Mouse (Mus musculus) ES-E14 (cell line): ENCODE results near the gene 9930021J03Rik. TPM values are rescaled to one million over a fixed set of nuclear protein-coding genes. Genes with fewer than 3 reads are reported as not detected.

Source experiments
- DNase-seq: peaks from one replicate; pipeline ENCODE4 v3.0.0-alpha.2; 2013; ENCODE audit warnings: low read depth, low spot score
- H3K27ac ChIP-seq: 2 replicates; pipeline ENCODE4 v1.5.1; 2012; ENCODE audit warnings: low read depth, mild to moderate bottlenecking, low read length, moderate library complexity, mixed read lengths; ENCODE audit not compliant: poor library complexity, insufficient read depth, severe bottlenecking
- H3K36me3 ChIP-seq: 2 replicates; pipeline ENCODE4 v1.6.1; 2012; ENCODE audit warnings: mild to moderate bottlenecking, low read length, moderate library complexity, mixed read lengths; ENCODE audit not compliant: control insufficient read depth, poor library complexity, insufficient read depth, severe bottlenecking
- H3K4me1 ChIP-seq, 2 experiments: fragments of 150-350 bp in 1 of 2; sonication (generic) in 1 of 2; 2 replicates each; pipeline ENCODE4 v1.6.1; 2012; ENCODE audit warnings: low read length in 2 of 2, mild to moderate bottlenecking in 1 of 2, mixed read lengths in 1 of 2; ENCODE audit not compliant: control insufficient read depth in 2 of 2, insufficient read depth in 2 of 2, poor library complexity in 1 of 2
- H3K4me3 ChIP-seq, 2 experiments: fragments of 150-350 bp in 1 of 2; sonication (generic) in 1 of 2; 2 replicates each; pipeline ENCODE4 v1.5.1; 2012; ENCODE audit warnings: low read length in 2 of 2, low read depth in 1 of 2, mild to moderate bottlenecking in 1 of 2, mixed read lengths in 1 of 2; ENCODE audit not compliant: insufficient read depth in 1 of 2, poor library complexity in 1 of 2, severe bottlenecking in 1 of 2
- H3K9ac ChIP-seq: 2 replicates; pipeline ENCODE4 v1.6.1; 2012; ENCODE audit warnings: low read depth, mild to moderate bottlenecking, low read length, mixed read lengths; ENCODE audit not compliant: poor library complexity, insufficient read depth, severe bottlenecking
- H3K9me3 ChIP-seq: fragments of 150-350 bp; sonication (generic); 2 replicates; pipeline ENCODE4 v1.6.1; 2012; ENCODE audit warnings: low read depth, mild to moderate bottlenecking, low read length; ENCODE audit not compliant: control insufficient read depth, insufficient read depth
- CHD2 ChIP-seq: IDR thresholded peaks from 2 replicates; pipeline ENCODE4 v1.6.1; 2014; ENCODE audit warnings: mild to moderate bottlenecking, low read depth, low read length, inconsistent platforms
- HCFC1 ChIP-seq: IDR thresholded peaks from 2 replicates; pipeline ENCODE4 v1.6.1; 2012; ENCODE audit warnings: low read length, inconsistent platforms, borderline replicate concordance; ENCODE audit not compliant: insufficient read depth
- MAFK ChIP-seq: IDR thresholded peaks from 2 replicates; pipeline ENCODE4 v1.6.1; 2014; ENCODE audit warnings: mild to moderate bottlenecking, low read depth, low read length, inconsistent platforms; ENCODE audit not compliant: insufficient read depth
- ZC3H11A ChIP-seq: IDR thresholded peaks from 2 replicates; pipeline ENCODE4 v1.6.1; 2012; ENCODE audit warnings: low read depth, mild to moderate bottlenecking, inconsistent platforms, low read length, borderline replicate concordance
- ZNF384 ChIP-seq: IDR thresholded peaks from 2 replicates; pipeline ENCODE4 v1.6.1; 2012; ENCODE audit warnings: low read depth, low read length, inconsistent platforms
- in situ Hi-C, 2 experiments: fragments of 600-800 bp; cut with MboI; formaldehyde crosslinking; loops; one replicate each; pipeline ENCODE4 v1.15.1; 2025; ENCODE audit warnings: low sequenced_read_pairs in 2 of 2, inconsistent platforms in 1 of 2; ENCODE audit not compliant: unreplicated experiment in 2 of 2
- total RNA-seq: library from RNA; depleted of rRNA; stranded (reverse); fragments of 300-350 nt; gene quantifications from 2 replicates; pipeline ENCODE4 v1.2.3, GENCODE M21; 2012

Gene 9930021J03Rik
- total RNA-seq, 1 experiment = 15.3 TPM

- no peak overlapping the region for H3K4me3 ChIP-seq
- in situ Hi-C loops = no loop called here
- no peak overlapping the region for H3K27ac ChIP-seq
- DNase-seq = no peak
- no peaks in the 10 kb centered on the region for H3K9me3 ChIP-seq
- no peak overlapping the region for H3K9ac ChIP-seq
- TF ChIP-seq HCFC1 (no peak), ZC3H11A (no peak), CHD2 (no peak), MAFK (no peak), ZNF384 (no peak)
- H3K36me3 ChIP-seq = no peaks in the 10 kb centered on the region
- peaks cover 4 to 10% of the 10 kb centered on the region in 2 experiments; a peak in 2 of 4 replicates for H3K4me1 ChIP-seq
These were observed 98.4 kb downstream of the 9930021J03Rik start for GRCm38 (mm10) chr19:29707314-29707898.

DNA sequence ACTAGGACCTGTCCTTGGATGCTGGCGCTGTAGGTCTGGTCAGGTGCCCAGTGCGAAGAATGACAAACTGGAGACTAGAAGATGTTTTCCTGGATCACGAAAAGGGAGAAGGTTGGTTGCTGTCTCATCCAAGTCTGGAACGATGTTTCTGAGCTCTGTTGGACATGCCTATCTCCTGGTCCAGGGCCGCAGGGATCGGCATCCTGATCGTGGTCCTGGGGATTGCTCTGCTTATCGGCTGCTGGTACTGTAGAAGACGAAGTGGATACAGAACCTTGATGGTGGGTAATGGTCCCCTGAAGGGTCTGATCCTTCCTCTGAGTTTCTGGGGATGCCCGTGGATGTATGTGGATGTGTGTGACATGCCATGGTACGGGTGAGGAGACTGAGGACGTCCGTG, 101.4 kb downstream of the 9930021J03Rik start:
- peaks cover 4 to 10% of the 10 kb centered on the region in 2 experiments; a peak in 2 of 4 replicates for H3K4me1 ChIP-seq
- no peak overlapping the region for H3K27ac ChIP-seq
- in situ Hi-C loops = no loop called here
- H3K9ac ChIP-seq = peak overlapping the region; percentile 45; the same call in 1 of the 2 replicates
- DNase-seq = no peak
- no peaks in the 10 kb centered on the region for H3K36me3 ChIP-seq
- peak overlapping the region; percentile 64 for H3K4me3 ChIP-seq
- TF ChIP-seq HCFC1 (peak; percentile 24; the same call in 1 of the 2 replicates), CHD2 (no peak), ZC3H11A (no peak), ZNF384 (no peak)
- H3K9me3 ChIP-seq = no peaks in the 10 kb centered on the region

DNA sequence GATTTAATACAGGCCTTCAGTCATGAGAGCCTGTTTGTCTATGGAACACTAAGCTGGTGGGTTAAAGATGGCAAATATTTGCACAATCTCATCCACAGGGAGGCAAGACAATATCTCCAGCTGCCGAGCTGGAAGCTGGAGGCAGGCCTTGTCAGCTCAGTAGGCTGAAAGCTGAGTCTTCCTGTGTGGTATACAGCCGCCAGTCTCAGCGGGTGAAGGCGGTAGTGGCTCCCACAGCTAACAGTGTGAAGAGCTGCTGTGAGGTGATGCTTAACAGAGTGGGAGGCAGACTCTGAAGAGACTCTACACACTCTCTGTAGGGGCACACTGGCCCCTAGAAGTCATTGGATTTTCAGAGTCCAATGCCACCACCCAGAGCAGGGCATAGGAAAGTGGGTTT, 104.1 kb downstream of the 9930021J03Rik start:
- in situ Hi-C loops = no loop called here
- H3K4me3 ChIP-seq = no peak overlapping the region
- H3K9me3 ChIP-seq = no peaks in the 10 kb centered on the region
- H3K36me3 ChIP-seq = no peaks in the 10 kb centered on the region
- no peak overlapping the region for H3K27ac ChIP-seq
- no peak for DNase-seq
- no peak for TF ChIP-seq ZNF384
- no peak for TF ChIP-seq ZC3H11A
- no peak for TF ChIP-seq HCFC1
- TF ChIP-seq MAFK = no peak
- no peak for TF ChIP-seq CHD2
- H3K9ac ChIP-seq = no peak overlapping the region
- H3K4me1 ChIP-seq = peaks cover 6 to 12% of the 10 kb centered on the region in 2 experiments; a peak in 3 of 4 replicates

GRCm38 (mm10) chr19:29697245-29697874, 108.4 kb downstream of the 9930021J03Rik start, which contains the start of gene Mlana:
Mlana (plus strand) TSS chr19:29697824.
- TF ChIP-seq HCFC1 (no peak), CHD2 (no peak), MAFK (no peak), ZNF384 (no peak), ZC3H11A (no peak)
- Histone ChIP-seq H3K4me3 (no peak within 1 kb of the TSS), H3K4me1 (peaks cover 3 to 6% of the 10 kb centered on the region in 2 experiments; a peak in 2 of 4 replicates), H3K9ac (no peak within 1 kb of the TSS), H3K9me3 (no peaks in the 10 kb centered on the region), H3K27ac (no peak within 1 kb of the TSS), H3K36me3 (no peaks in the 10 kb centered on the region)
- in situ Hi-C loops = no loop called here
- DNase-seq = no peak
